Mouse (Mus musculus): ENCODE measurements around the gene Aicda. TPM values are rescaled to one million over a fixed set of nuclear protein-coding genes. Genes with fewer than 3 reads are reported as not detected.

Gene Aicda
- not detected for polyA plus RNA-seq (2014; fragmentation: Illumina TruSeq; extraction: RNeasy Lipid Tissue Mini Kit (QIAGEN cat#74804); ENCODE audit: low read depth, low replicate concordance)

GRCm38 (mm10) chr6:122553606-122554005 is at the start of gene Aicda:
Aicda (plus strand) TSS chr6:122553801.

DNA sequence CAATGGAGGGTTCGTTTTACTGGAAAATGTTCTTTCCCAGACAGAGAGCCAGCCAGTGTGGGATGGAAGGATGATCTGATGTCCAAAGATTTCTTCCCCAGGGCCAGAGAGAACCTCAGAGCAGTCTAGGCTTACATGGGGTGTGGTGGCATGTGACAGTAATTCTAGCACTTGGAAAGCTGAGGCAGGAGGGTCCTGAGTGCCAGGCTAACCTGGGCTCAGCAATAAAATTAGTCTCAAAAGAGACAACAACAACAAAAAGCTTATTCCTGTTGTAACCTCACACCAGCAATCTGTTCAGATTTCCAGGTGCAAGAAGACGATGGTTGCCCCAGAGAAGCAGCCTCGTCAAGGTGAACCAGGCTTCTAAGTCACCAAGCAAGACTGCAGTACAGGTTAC is 48.1 kb upstream of the Aicda start, which contains the start of gene Mfap5:
Mfap5 (plus strand) TSS at position 301 of the 400 bp plus-strand sequence.

DNA sequence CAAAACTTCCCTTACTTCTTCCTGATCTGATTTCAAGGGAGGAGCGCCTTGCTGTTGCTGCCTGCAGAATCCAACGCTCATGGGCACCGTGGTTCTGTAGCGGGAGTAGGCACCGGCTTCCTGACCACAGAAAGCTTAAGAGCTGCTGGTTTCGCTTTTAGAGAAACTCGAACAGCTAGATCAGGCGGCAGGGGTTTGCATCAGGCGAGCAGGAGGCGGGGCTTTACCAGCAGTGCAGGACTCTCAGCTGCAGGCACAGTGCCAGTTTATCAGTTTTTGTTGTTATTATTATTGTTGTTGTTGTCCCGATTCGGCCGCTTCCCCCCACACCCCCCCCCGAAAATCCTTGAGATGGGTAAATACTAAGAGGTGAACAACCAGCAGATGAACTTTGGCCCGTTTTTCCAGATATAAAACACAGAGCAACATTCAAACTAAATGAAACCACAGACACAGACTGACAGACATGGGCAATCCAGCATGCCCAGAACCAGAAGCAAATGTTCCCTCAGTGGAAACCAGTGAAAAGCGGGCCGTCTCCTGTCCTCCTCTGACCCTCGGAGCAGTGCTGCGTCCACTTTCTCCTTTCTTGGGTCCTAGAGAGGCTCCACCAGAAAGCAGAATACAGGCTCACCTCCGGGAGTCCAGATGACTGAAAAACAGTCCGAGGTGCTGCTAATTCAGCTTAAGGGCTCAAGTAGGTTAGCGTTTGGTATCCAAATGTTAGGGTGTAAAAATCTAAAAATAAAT is 48.8 kb downstream of the Aicda start, which contains the start of gene Apobec1:
Apobec1 (minus strand) TSS at position 203 of the 750 bp plus-strand sequence.

GRCm38 (mm10) chr6:122609771-122610170 is 56.2 kb downstream of the Aicda start, which contains the start of gene Gdf3:
Gdf3 (minus strand) TSS chr6:122610087.

Other genes with a start within 250 kb of the Aicda start
- 229 TPM for gene M6pr, start 245.1 kb upstream of the Aicda start, polyA plus RNA-seq (2014; fragmentation: Illumina TruSeq; extraction: RNeasy Lipid Tissue Mini Kit (QIAGEN cat#74804); ENCODE audit: low read depth, low replicate concordance)
- 5.6 TPM for gene Phc1, start 213.2 kb upstream of the Aicda start, polyA plus RNA-seq (2014; fragmentation: Illumina TruSeq; extraction: RNeasy Lipid Tissue Mini Kit (QIAGEN cat#74804); ENCODE audit: low read depth, low replicate concordance)
- 0.77 TPM for gene Rimklb, start 55.0 kb upstream of the Aicda start, polyA plus RNA-seq (2014; fragmentation: Illumina TruSeq; extraction: RNeasy Lipid Tissue Mini Kit (QIAGEN cat#74804); ENCODE audit: low read depth, low replicate concordance)
- 3.4 TPM for gene Mfap5, start 48.0 kb upstream of the Aicda start, polyA plus RNA-seq (2014; fragmentation: Illumina TruSeq; extraction: RNeasy Lipid Tissue Mini Kit (QIAGEN cat#74804); ENCODE audit: low read depth, low replicate concordance)
- gene Apobec1, start 48.6 kb downstream of the Aicda start, polyA plus RNA-seq (2014; fragmentation: Illumina TruSeq; extraction: RNeasy Lipid Tissue Mini Kit (QIAGEN cat#74804); ENCODE audit: low read depth, low replicate concordance): 6.1 TPM
- gene Gdf3, start 56.3 kb downstream of the Aicda start, polyA plus RNA-seq (2014; fragmentation: Illumina TruSeq; extraction: RNeasy Lipid Tissue Mini Kit (QIAGEN cat#74804); ENCODE audit: low read depth, low replicate concordance): not detected
- gene Dppa3, start 72.6 kb downstream of the Aicda start, polyA plus RNA-seq (2014; fragmentation: Illumina TruSeq; extraction: RNeasy Lipid Tissue Mini Kit (QIAGEN cat#74804); ENCODE audit: low read depth, low replicate concordance): not detected
- not detected for gene Nanog, start 153.7 kb downstream of the Aicda start, polyA plus RNA-seq (2014; fragmentation: Illumina TruSeq; extraction: RNeasy Lipid Tissue Mini Kit (QIAGEN cat#74804); ENCODE audit: low read depth, low replicate concordance)
- gene Slc2a3, start 247.8 kb downstream of the Aicda start, polyA plus RNA-seq (2014; fragmentation: Illumina TruSeq; extraction: RNeasy Lipid Tissue Mini Kit (QIAGEN cat#74804); ENCODE audit: low read depth, low replicate concordance): 0.57 TPM

Measured in kidney, adult 10 weeks (tissue).